Mouse (Mus musculus) megakaryocyte, adult 5-6 weeks (primary cell): ENCODE results near the gene Pomp. TPM values are rescaled to one million over a fixed set of nuclear protein-coding genes. Genes with fewer than 3 reads are reported as not detected.
A peak's percentile ranks its signal among the peaks of the same experiment; 100 is the strongest.

Experiments used
- ATAC-seq: 2 replicates; pipeline ENCODE4 v1.8.0; 2016; ENCODE audit warnings: mild to moderate bottlenecking, inconsistent platforms; ENCODE audit not compliant: poor library complexity, severe bottlenecking
- total RNA-seq, 2 experiments: library from RNA; stranded (forward) in 1 of 2; stranded (reverse) in 1 of 2; fragments of 153-499, 151-499 nt in 1 of 2; fragments of 221-1000, 200-1000 nt in 1 of 2; gene quantifications; 2 replicates each; pipeline versions ENCODE4 v1.2.3 to v1.2.4; 2015 to 2017

The Pomp gene
- total RNA-seq, 2 experiments from 2014 or later: 198 to 319 TPM

DNA sequence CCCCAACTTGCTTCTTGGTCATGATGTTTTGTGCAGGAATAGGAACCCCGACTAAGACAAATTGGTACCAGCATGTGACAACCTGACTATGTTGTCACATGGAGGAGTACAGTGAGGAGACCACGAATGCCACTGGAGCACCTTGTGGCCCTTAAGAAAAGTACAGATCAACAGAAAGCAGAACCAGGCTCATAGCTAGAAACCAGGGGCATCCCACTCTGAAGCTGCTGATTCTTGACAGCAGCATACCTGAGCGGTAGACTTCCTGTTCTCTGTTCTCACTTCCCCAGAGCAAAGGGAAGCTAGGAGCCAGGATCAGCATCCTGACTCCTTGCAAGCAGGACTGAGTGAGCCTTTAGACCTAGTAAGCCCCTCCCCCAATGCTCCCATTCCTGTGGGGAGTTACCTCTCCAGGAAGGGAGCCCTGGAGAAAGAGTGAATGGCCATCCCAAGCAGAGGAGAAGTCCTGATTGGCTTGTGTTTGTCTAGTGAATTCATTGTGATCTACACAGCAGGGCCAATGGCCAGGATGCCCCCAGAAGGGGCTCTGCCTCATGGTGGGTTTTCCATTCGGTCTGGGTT lies 38.8 kb downstream of the Pomp start:
- peak; percentile 20; the same call in 1 of the 2 replicates for ATAC-seq

DNA sequence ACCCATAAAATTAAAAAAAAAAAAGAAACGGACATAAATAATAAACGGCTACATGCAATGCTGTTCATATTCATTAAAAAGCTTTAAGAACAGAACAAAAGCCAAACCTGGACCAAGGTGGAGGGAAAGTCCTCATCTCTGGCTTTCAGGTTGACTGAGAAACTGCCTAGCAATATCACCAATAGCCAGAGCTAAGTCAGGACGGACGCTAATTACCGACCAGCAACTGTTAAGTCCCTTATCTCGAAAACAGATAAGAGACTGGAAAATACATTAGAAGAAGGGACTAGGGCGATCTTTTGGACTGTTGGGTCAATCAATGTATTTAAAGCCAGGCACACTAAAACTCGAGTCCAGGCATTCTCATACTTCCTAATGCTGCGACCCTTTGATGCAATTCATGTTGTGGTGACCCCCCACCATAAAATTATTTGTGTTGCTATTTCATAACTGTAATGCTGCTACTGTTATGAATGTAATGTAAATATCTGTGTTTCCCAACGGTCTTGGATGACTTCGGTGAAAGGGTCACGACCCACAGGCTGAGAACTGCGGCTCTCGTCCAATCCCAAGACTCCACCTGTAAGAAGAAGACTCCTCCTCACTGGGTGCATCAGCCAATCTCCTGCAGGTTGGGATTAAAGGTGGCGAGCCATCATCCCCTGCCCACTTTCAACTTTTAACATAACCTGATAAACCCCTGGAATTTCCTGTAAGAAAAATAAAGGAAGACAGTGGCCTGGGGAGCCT lies 41.9 kb downstream of the Pomp start:
- ATAC-seq: no peak

- ATAC-seq: no peak
These were observed 42.9 kb downstream of the Pomp start for GRCm38 (mm10) chr5:147903166-147903565.

DNA sequence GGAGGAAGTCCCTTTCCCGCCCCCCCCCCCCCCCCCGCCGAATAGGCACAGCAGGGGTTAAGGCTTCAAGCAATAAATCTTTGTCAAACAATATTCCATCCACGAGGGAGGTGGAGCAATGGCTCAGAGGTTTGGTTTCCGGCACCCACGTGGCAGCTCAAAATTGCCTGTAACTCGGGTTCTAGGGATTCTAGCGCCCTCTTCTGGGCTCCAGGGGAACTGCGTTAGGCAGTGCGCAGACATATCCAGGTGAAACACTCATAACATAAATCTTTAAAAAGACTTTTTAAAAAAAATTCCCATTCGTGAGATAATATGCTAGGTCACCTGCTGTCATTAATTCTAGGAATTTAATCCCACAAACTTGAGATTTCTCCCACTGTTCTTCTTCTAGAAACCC lies 46.9 kb downstream of the Pomp start:
- no peak for ATAC-seq

GRCm38 (mm10) chr5:147907851-147908250 lies 47.6 kb downstream of the Pomp start:
- no peak for ATAC-seq

GRCm38 (mm10) chr5:147910807-147911509 lies 50.7 kb downstream of the Pomp start:
- ATAC-seq: peak; percentile 58

DNA sequence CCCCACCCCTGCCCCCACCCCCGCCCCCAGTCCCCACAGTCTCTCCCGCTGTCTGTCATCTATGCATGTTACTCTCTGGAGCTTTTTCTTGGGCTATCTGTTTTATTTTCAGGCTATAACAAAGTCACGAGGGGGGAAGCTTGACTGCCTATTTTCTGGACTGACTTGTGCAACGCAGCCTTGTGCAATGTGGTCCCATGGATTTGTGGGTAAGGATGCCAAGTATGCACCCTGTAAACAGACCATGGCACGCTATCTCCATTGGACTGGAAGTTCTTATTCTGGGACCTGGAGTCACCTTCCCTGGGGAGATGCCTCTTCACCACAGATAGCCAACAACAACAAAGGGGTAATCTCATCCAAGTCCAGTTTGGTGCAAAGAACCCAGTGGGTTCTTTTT lies 51.5 kb downstream of the Pomp start:
- peak; percentile 54 for ATAC-seq

GRCm38 (mm10) chr5:147913241-147913842 lies 53.1 kb downstream of the Pomp start:
- ATAC-seq: no peak

DNA sequence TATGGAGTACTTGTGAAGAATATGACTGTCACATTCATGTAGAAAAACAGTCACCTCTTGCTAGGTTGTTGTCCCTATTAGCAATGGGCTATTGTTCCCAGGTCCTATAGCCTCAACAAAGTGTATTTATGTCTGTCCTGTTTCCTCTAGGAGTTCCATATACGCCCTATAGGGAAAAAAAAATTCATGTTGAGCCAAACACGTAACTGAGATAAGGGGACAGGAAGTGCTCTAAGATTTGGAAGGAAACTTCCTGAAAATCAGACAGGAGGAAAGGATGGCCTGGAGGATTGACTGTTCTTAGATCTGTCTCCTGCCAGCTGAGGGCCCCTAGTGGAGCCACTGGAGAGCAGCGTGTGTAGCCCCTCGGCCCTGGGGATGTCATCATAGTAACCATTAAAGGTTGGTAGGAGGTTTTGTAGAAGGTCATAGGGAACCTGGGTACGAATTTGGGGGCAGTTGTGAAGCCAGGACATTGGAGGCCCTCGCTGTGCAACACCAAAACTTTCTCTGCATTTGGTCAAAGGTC lies 54.8 kb downstream of the Pomp start:
- ATAC-seq: no peak

- ATAC-seq: no peak
These were observed 55.9 kb downstream of the Pomp start for GRCm38 (mm10) chr5:147916171-147916570.

GRCm38 (mm10) chr5:147918044-147918846 lies 58.0 kb downstream of the Pomp start:
- peak; percentile 50 for ATAC-seq

DNA sequence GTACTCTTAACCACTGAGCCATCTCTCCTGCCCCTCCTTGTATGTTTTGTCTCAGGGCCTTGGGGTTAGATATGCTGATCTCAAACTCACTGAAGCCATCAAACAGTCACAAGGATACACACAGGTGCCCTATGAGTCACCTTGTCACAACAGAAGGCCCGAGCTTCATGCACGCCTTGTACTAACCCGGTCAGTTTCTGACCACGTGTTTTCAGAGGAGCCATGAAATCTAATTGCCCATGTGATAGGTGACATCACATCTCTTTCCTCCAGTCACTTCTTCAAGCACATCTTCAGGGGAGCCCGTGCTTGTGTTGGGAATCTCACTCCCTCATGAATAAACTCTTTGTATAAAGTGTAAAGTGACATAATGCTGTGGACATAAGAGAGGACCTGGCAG lies 64.4 kb downstream of the Pomp start:
- ATAC-seq: no peak

Other genes starting within 250 kb of the Pomp start
- 2.1 and 2.3 TPM in 2 replicates for gene Flt1, start 134.4 kb upstream of the Pomp start, total RNA-seq (2015)
- gene Flt1, start 134.4 kb upstream of the Pomp start, total RNA-seq (2017): 2.9 and 5.3 TPM in 2 replicates
- gene Slc46a3, start 34.4 kb downstream of the Pomp start, total RNA-seq (2015): 33.8 and 37.5 TPM in 2 replicates
- 21.2 and 23.3 TPM in 2 replicates for gene Slc46a3, start 34.4 kb downstream of the Pomp start, total RNA-seq (2017)
- gene Mtus2, start 96.9 kb downstream of the Pomp start, total RNA-seq (2015): 0.78 and 1.6 TPM in 2 replicates
- gene Mtus2, start 96.9 kb downstream of the Pomp start, total RNA-seq (2017): 0.04 and 1.1 TPM in 2 replicates